Mouse (Mus musculus) c-Kit-positive CD71-negative TER-119-negative erythroid progenitor cells, embryonic 14.5 days (primary cell): ENCODE data around the gene Atp1a4.

Experiments used
- DNase-seq: peaks from one replicate; pipeline ENCODE4 v3.0.0-alpha.2; 2013; ENCODE audit warnings: low read depth

Atp1a4 gene

GRCm38 (mm10) chr1:172258314-172258713, at the start of gene Atp1a4:
TSS of gene Atp1a4 (minus strand) at chr1:172258414.
- DNase-seq = no peak

GRCm38 (mm10) chr1:172307936-172308335, 49.7 kb upstream of the Atp1a4 start:
- DNase-seq = no peak

DNA sequence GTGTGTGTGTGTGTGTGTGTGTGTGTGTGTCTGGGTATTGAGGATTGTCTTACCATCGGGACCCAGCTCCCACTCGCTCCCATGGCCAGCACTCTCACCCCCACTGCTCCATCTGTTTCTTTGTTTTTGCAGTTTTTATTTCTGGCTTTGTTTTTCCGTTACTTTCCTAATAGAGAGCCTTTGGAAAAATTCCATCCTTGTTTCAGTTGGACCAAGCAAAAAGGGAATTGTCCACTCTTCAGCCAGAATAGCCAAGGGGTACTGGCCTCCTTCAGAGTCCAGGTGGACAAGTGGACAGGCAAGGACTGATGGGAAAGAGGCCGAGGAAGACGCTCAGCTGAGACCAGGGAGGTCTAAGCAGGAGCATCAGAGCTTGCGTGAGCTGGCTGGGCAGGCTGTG, 48.7 kb upstream of the Atp1a4 start:
- no peak for DNase-seq

- no peak for DNase-seq
Observed at GRCm38 (mm10) chr1:172306196-172306595, 48.0 kb upstream of the Atp1a4 start.

GRCm38 (mm10) chr1:172305635-172306034, 47.4 kb upstream of the Atp1a4 start:
- DNase-seq = no peak

- no peak for DNase-seq
Observed at GRCm38 (mm10) chr1:172305153-172305552, 46.9 kb upstream of the Atp1a4 start.

GRCm38 (mm10) chr1:172304443-172304842, 46.2 kb upstream of the Atp1a4 start:
- DNase-seq = no peak

GRCm38 (mm10) chr1:172302851-172303250, 44.6 kb upstream of the Atp1a4 start:
- no peak for DNase-seq

- DNase-seq = no peak
Observed at GRCm38 (mm10) chr1:172302311-172302710, 44.1 kb upstream of the Atp1a4 start.

- no peak for DNase-seq
Observed at GRCm38 (mm10) chr1:172301180-172301579, 43.0 kb upstream of the Atp1a4 start.

- DNase-seq = no peak
Observed at GRCm38 (mm10) chr1:172300247-172300646, 42.0 kb upstream of the Atp1a4 start.

GRCm38 (mm10) chr1:172299528-172299927, 41.3 kb upstream of the Atp1a4 start:
- DNase-seq = no peak

DNA sequence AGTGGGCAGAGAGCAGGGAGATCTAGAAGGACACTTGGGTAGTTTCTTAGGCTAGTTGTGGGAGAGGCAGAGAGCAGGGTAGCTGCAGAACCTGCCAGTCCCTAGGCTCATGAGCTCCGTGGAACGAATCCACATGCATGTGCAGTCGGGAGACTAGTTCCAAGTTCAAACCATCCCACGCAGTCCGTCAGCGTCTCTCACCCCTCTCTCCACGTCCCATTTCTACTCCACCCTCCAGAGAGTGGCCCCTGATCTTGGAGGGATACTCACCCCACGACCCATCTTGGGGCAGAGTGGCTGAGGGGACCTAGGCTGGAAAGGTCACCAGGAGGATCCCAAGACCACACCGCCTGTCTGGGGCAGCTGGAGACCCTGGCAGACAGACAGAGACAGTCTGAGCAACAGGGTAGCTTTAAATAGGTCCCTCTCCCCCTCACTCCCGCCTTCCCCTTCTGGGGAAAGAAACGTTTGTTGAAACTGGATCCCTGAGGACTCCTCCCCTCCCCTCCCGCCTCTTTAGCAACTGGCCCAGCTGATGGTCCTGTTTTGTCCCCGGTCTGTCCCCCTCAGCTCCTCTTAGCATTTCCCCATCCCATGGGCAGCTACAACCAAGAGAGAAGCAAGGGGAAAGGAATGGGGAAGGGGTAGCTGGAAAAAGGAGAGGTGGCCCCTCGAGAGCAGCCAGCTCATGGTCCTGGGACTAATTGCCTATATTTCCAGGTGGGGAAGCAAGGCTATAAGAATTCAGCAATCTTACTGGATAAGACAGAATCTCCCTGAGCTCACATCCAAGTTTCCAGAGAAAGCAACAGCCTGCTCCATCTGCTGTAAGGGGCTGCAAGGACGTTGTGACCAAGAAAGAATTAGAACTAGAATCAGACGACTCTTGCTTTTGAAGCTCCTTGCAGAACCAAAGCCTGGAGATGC, 39.7 kb upstream of the Atp1a4 start, which contains the start of gene Atp1a2:
Gene Atp1a2 (minus strand): TSS at position 454 of the 927 bp plus-strand sequence.
- no peak for DNase-seq

GRCm38 (mm10) chr1:172296816-172297510, 38.7 kb upstream of the Atp1a4 start:
- no peak for DNase-seq

- no peak for DNase-seq
Observed at GRCm38 (mm10) chr1:172295751-172296197, 37.6 kb upstream of the Atp1a4 start.

GRCm38 (mm10) chr1:172293449-172293848, 35.2 kb upstream of the Atp1a4 start:
- DNase-seq = no peak

DNA sequence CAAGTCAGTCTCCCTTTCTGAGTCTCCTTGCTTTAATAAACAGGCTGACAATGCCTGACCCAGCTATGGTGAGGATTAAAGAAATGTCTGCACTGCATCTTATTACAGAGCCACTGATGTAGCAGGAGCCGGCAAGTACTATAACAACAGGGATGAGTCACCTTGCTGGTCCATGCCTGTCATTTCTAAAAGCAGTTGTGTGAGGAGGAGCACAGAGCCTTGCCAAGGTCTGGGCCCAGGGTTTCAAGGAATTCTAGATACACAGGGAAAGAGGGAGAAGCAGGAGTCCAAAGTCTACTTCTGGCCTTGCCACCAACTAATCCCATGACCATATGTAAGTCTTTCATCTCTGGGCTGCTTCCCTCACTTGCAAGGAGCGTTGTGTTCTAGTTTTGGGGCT, 34.7 kb upstream of the Atp1a4 start:
- DNase-seq = no peak

GRCm38 (mm10) chr1:172289617-172289946, 31.4 kb upstream of the Atp1a4 start:
- no peak for DNase-seq

GRCm38 (mm10) chr1:172288900-172289616, 30.8 kb upstream of the Atp1a4 start:
- DNase-seq = no peak

GRCm38 (mm10) chr1:172286740-172287139, 28.5 kb upstream of the Atp1a4 start:
- no peak for DNase-seq

GRCm38 (mm10) chr1:172284221-172284620, 26.0 kb upstream of the Atp1a4 start:
- DNase-seq = no peak

- no peak for DNase-seq
Observed at GRCm38 (mm10) chr1:172283073-172283472, 24.9 kb upstream of the Atp1a4 start.
